Mouse (Mus musculus) lung, adult 2 months (tissue): ENCODE results near the gene Adgrv1.

Source experiments
- CTCF ChIP-seq: fragments of 200-500 bp; IDR thresholded peaks from 2 replicates; pipeline ENCODE4 v1.5.1; 2011; ENCODE audit warnings: mild to moderate bottlenecking, low read length, control low read depth; ENCODE audit not compliant: insufficient read depth
- POLR2A ChIP-seq: fragments of 200-500 bp; IDR thresholded peaks from 2 replicates; pipeline ENCODE4 v1.6.1; 2011; ENCODE audit warnings: low read depth, mild to moderate bottlenecking, control low read depth, low read length, borderline replicate concordance; ENCODE audit errors: extremely low read depth

DNA sequence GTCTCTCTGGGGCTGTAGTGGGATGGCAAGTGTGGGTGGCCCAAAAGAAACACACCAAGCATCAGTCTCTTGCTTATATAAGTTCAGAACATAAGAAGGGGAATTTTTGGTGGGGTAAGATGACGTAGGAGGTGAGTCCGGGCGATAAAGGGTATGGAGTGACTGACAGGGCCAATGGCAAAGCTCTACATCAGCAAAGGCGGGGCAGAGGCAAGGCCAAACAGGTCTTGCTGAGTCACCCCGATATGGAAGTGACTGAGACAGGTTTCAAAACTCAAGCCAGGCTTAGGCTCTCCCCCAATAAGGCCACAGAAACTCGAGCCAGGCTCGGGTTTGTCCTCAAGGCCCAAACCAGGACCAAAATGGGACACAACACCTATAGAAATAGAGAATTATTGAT, 394.1 kb downstream of the Adgrv1 start:
- no peak for TF ChIP-seq CTCF
- no peak for TF ChIP-seq POLR2A
